Mouse (Mus musculus): ENCODE measurements around the gene 1600012H06Rik. TPM values are rescaled to one million over a fixed set of nuclear protein-coding genes. Genes with fewer than 3 reads are reported as not detected.
"Not testable (repeated sequence)": the region's sequence is repeated elsewhere in the genome, so short reads cannot be mapped to it uniquely, and the experiment has no call there.

1600012H06Rik gene
- polyA plus RNA-seq, 1 experiment from 2014 or later = 32.1 TPM

- not testable (repeated sequence) for H3K9me3 ChIP-seq (replicated peaks; ENCODE audit: control insufficient read depth, low read length); H3K4me2 ChIP-seq (ENCODE audit: low read depth, low read length); H3K4me3 ChIP-seq (ENCODE audit: low read depth, low read length); H3K9ac ChIP-seq (replicated peaks; ENCODE audit: low read length); H3K27me3 ChIP-seq (ENCODE audit: control insufficient read depth, insufficient read depth, low read length); H3K36me3 ChIP-seq (replicated peaks; ENCODE audit: control insufficient read depth, insufficient read depth, low read depth, low read length); H3K27ac ChIP-seq (replicated peaks; ENCODE audit: low read depth, low read length); ATAC-seq (replicated peaks; ENCODE audit: insufficient number of reproducible peaks, low FRiP score, low TSS enrichment, low read depth); DNase-seq (ENCODE audit: low spot score); H3K4me1 ChIP-seq (ENCODE audit: control insufficient read depth, insufficient read depth, low read length)
- WGBS = no CpG with 5 or more reads among the region's 4 CpGs
These were observed 57.1 kb downstream of the 1600012H06Rik start for GRCm38 (mm10) chr17:15000047-15000446.

DNA sequence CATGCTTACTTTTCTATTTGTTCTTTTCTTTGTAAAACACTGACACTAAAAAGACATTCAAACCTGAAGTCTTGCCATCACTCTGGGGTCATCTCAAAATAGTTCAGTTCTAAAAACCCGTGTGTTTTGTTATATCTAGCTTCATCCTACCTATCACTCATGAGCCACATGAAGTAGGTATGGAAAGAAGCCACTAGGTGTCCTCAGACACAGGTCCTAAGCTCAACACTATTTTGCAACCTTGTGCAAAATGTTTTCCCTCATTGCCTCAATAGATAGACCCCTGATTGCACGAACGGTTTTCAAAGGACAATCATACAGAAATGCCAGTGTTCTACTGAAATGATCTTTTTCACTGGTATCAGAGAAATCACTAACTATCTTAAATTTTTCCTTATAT, 66.1 kb downstream of the 1600012H06Rik start:
- H3K4me2 ChIP-seq (ENCODE audit: low read depth, low read length); H3K9me3 ChIP-seq (replicated peaks; ENCODE audit: control insufficient read depth, low read length); H3K27ac ChIP-seq (replicated peaks; ENCODE audit: low read depth, low read length); H3K4me1 ChIP-seq (ENCODE audit: control insufficient read depth, insufficient read depth, low read length); H3K27me3 ChIP-seq (ENCODE audit: control insufficient read depth, insufficient read depth, low read length); DNase-seq (ENCODE audit: low spot score); H3K4me3 ChIP-seq (ENCODE audit: low read depth, low read length); H3K9ac ChIP-seq (replicated peaks; ENCODE audit: low read length); H3K36me3 ChIP-seq (replicated peaks; ENCODE audit: control insufficient read depth, insufficient read depth, low read depth, low read length); ATAC-seq (replicated peaks; ENCODE audit: insufficient number of reproducible peaks, low FRiP score, low TSS enrichment, low read depth): not testable (repeated sequence)
- WGBS = no CpG with 5 or more reads among the region's 3 CpGs

Other genes with a start within 250 kb of the 1600012H06Rik start
- gene Thbs2, start 248.9 kb upstream of the 1600012H06Rik start, polyA plus RNA-seq (2014; fragmentation: Nextera tagmentation; extraction: Ambion mirVana) = 5.2 and 5.9 TPM in 2 replicates
- gene Wdr27, start within 50 bp of the 1600012H06Rik start, polyA plus RNA-seq (2014; fragmentation: Nextera tagmentation; extraction: Ambion mirVana) = 4.2 and 4.6 TPM in 2 replicates
- 38.3 and 38.9 TPM in 2 replicates for gene Phf10, start 18.1 kb downstream of the 1600012H06Rik start, polyA plus RNA-seq (2014; fragmentation: Nextera tagmentation; extraction: Ambion mirVana)
- 9.4 and 10.7 TPM in 2 replicates for gene 9030025P20Rik, start 35.3 kb downstream of the 1600012H06Rik start, polyA plus RNA-seq (2014; fragmentation: Nextera tagmentation; extraction: Ambion mirVana)
- not detected in 2 replicates for gene Gm3417, start 35.6 kb downstream of the 1600012H06Rik start, polyA plus RNA-seq (2014; fragmentation: Nextera tagmentation; extraction: Ambion mirVana)
- gene Gm3435, start 67.0 kb downstream of the 1600012H06Rik start, polyA plus RNA-seq (2014; fragmentation: Nextera tagmentation; extraction: Ambion mirVana) = 3.8 and 6.1 TPM in 2 replicates
- 58.7 and 68.2 TPM in 2 replicates for gene Ermard, start 98.0 kb downstream of the 1600012H06Rik start, polyA plus RNA-seq (2014; fragmentation: Nextera tagmentation; extraction: Ambion mirVana)
- 0.52 and 1.3 TPM in 2 replicates for gene Tcte3, start 98.3 kb downstream of the 1600012H06Rik start, polyA plus RNA-seq (2014; fragmentation: Nextera tagmentation; extraction: Ambion mirVana)
- gene Gm3448, start 98.4 kb downstream of the 1600012H06Rik start, polyA plus RNA-seq (2014; fragmentation: Nextera tagmentation; extraction: Ambion mirVana) = 3.2 and 3.7 TPM in 2 replicates

Data from embryonic facial prominence, embryonic 11.5 days (tissue).